Mouse (Mus musculus) thymus, adult 2 months (tissue): ENCODE results near the gene Ndufa7.

Experiments
- CTCF ChIP-seq: fragments of 200-500 bp; IDR thresholded peaks from 2 replicates; pipeline ENCODE4 v1.5.1; 2012; ENCODE audit warnings: mild to moderate bottlenecking, control low read depth, low read length, moderate library complexity, borderline replicate concordance; ENCODE audit not compliant: control insufficient read depth, poor library complexity, insufficient read depth; ENCODE audit errors: extremely low read depth
- POLR2A ChIP-seq: fragments of 200-500 bp; IDR thresholded peaks from 2 replicates; pipeline ENCODE4 v1.6.1; 2012; ENCODE audit warnings: mild to moderate bottlenecking, low read length, control low read depth, moderate library complexity; ENCODE audit not compliant: control insufficient read depth, poor library complexity, insufficient read depth; ENCODE audit errors: extremely low read depth

DNA sequence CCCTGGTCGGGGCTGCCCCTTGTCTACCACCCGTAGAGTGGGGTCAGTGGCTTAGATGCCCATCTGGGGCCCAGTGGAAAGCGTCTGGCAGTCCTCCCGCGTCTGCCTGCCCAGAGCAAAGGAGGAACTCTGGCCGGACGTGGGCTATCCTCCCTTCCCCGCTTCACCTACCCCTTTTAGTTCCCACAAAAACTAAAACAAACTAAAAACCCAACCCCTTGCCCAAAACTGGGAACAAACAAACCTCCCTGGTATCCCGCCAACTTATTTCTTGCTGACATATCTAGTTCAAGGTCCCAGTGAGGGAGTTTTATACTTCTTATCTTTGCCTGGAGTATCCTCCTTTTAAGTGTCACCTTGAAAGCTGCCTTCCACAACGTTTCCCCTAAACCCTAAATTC lies 16.2 kb upstream of the Ndufa7 start:
- TF ChIP-seq CTCF (no peak), POLR2A (no peak)
